Mouse (Mus musculus): ENCODE results near the gene Lpcat3. TPM values are rescaled to one million over a fixed set of nuclear protein-coding genes. Genes with fewer than 3 reads are reported as not detected.

Lpcat3 gene
- total RNA-seq, 2 experiments from 2014 or later = 33.8 to 37.1 TPM

GRCm38 (mm10) chr6:124724472-124724871 lies 61.6 kb downstream of the Lpcat3 start:
- no peak for DNase-seq (ENCODE audit: low spot score in 2 of 2)
- intact Hi-C loops (cut with DNase I) = no loop called here

- intact Hi-C loops (cut with DNase I) = no loop called here
These were observed 65.8 kb downstream of the Lpcat3 start for GRCm38 (mm10) chr6:124728621-124729020.

GRCm38 (mm10) chr6:124729850-124730705 lies 67.3 kb downstream of the Lpcat3 start:
- no peak for DNase-seq (ENCODE audit: low spot score in 2 of 2)
- intact Hi-C loops (cut with DNase I) = no loop called here

More at GRCm38 (mm10) chr6:124728621-124729020, 65.8 kb downstream of the Lpcat3 start:
- DNase-seq (ENCODE audit: low spot score in 2 of 2) = no peak

GRCm38 (mm10) chr6:124731038-124731437 lies 68.2 kb downstream of the Lpcat3 start:
- DNase-seq (ENCODE audit: low spot score in 2 of 2) = no peak
- intact Hi-C loops (cut with DNase I) = no loop called here

GRCm38 (mm10) chr6:124732476-124733370 lies 69.9 kb downstream of the Lpcat3 start:
- DNase-seq (ENCODE audit: low spot score in 2 of 2) = no peak
- intact Hi-C loops (cut with DNase I) = no loop called here

- intact Hi-C loops (cut with DNase I) = no loop called here
- DNase-seq (ENCODE audit: low spot score in 2 of 2) = no peak
These were observed 71.6 kb downstream of the Lpcat3 start for GRCm38 (mm10) chr6:124734417-124734816.

GRCm38 (mm10) chr6:124737040-124737439 lies 74.2 kb downstream of the Lpcat3 start:
- no peak for DNase-seq (ENCODE audit: low spot score in 2 of 2)
- intact Hi-C loops (cut with DNase I) = no loop called here

GRCm38 (mm10) chr6:124738511-124739023 lies 75.7 kb downstream of the Lpcat3 start, which contains the start of gene Ptpn6:
Gene Ptpn6 (minus strand): TSS chr6:124738714.
- intact Hi-C loops (cut with DNase I) = no loop called here
- DNase-seq (ENCODE audit: low spot score in 2 of 2) = no peak

- intact Hi-C loops (cut with DNase I) = no loop called here
- DNase-seq (ENCODE audit: low spot score in 2 of 2) = no peak
These were observed 76.5 kb downstream of the Lpcat3 start for GRCm38 (mm10) chr6:124739231-124739796.

- DNase-seq (ENCODE audit: low spot score in 2 of 2) = peak in 1 of 2 experiments; percentile 58
- intact Hi-C loops (cut with DNase I) = loop anchor here (2.0 to 5.0 kb wide), 2 partner anchors 28 to 38 kb away; partner anchors contain the start of genes Emg1 and Phb2
These were observed 77.5 kb downstream of the Lpcat3 start for GRCm38 (mm10) chr6:124740211-124740887.

- DNase-seq (ENCODE audit: low spot score in 2 of 2) = peak; percentile 88 to 95
- intact Hi-C loops (cut with DNase I) = loop anchor here (2.0 to 5.0 kb wide), 2 partner anchors 28 to 39 kb away; partner anchors contain the start of genes Emg1 and Phb2
These were observed 78.3 kb downstream of the Lpcat3 start, which contains the start of gene Grcc10 for GRCm38 (mm10) chr6:124740888-124741761. Gene Grcc10 (minus strand): TSS chr6:124741374.

- intact Hi-C loops (cut with DNase I) = loop anchor here (2.0 to 5.0 kb wide), 2 partner anchors 29 to 40 kb away; partner anchors contain the start of genes Emg1 and Phb2
- no peak for DNase-seq (ENCODE audit: low spot score in 2 of 2)
These were observed 79.0 kb downstream of the Lpcat3 start for GRCm38 (mm10) chr6:124741842-124742241.

- intact Hi-C loops (cut with DNase I) = loop anchor here (5.0 kb wide), 1 partner anchor 41 kb away; no protein-coding TSS in a partner anchor
- DNase-seq (ENCODE audit: low spot score in 2 of 2) = no peak
These were observed 80.2 kb downstream of the Lpcat3 start for GRCm38 (mm10) chr6:124742839-124743514.

GRCm38 (mm10) chr6:124743647-124744046 lies 80.8 kb downstream of the Lpcat3 start:
- DNase-seq (ENCODE audit: low spot score in 2 of 2) = no peak
- intact Hi-C loops (cut with DNase I) = loop anchor here (5.0 kb wide), 1 partner anchor 41 kb away; no protein-coding TSS in a partner anchor

- intact Hi-C loops (cut with DNase I) = loop anchor here (5.0 kb wide), 1 partner anchor 43 kb away; no protein-coding TSS in a partner anchor
- peak in 1 of 2 experiments; percentile 22 for DNase-seq (ENCODE audit: low spot score in 2 of 2)
These were observed 82.0 kb downstream of the Lpcat3 start for GRCm38 (mm10) chr6:124744755-124745321.

GRCm38 (mm10) chr6:124745490-124746295 lies 82.9 kb downstream of the Lpcat3 start:
- intact Hi-C loops (cut with DNase I) = no loop called here
- peak; percentile 96 to 97 for DNase-seq (ENCODE audit: low spot score in 2 of 2)

All from left cerebral cortex, postnatal 14 days (tissue).